Mouse (Mus musculus) hindbrain, embryonic 15.5 days (tissue): ENCODE measurements around the gene Emx2. TPM values are rescaled to one million over a fixed set of nuclear protein-coding genes. Genes with fewer than 3 reads are reported as not detected.

Source experiments
- ATAC-seq: fragments of 200-750 bp; cut with Nextera tagmentation; 2 replicates; pipeline ENCODE4 v1.8.0; 2017; ENCODE audit warnings: low read depth, moderate number of reproducible peaks, moderate TSS enrichment; ENCODE audit not compliant: low FRiP score
- H3K27ac ChIP-seq: fragments of 300-500 bp; sonication (generic); replicated peaks from 2 replicates; pipeline ENCODE4 v1.5.1; 2015; ENCODE audit warnings: mild to moderate bottlenecking, inconsistent platforms
- H3K27me3 ChIP-seq: fragments of 300-500 bp; sonication (generic); 2 replicates; pipeline ENCODE4 v1.6.1; 2015; ENCODE audit warnings: control low read depth, inconsistent platforms
- H3K36me3 ChIP-seq: fragments of 300-500 bp; sonication (generic); 2 replicates; pipeline ENCODE4 v1.6.1; 2015; ENCODE audit warnings: control low read depth, inconsistent platforms
- H3K4me1 ChIP-seq: fragments of 300-500 bp; sonication (generic); replicated peaks from 2 replicates; pipeline ENCODE4 v1.6.1; 2015; ENCODE audit warnings: control low read depth, inconsistent platforms
- H3K4me2 ChIP-seq: fragments of 300-500 bp; sonication (generic); 2 replicates; pipeline ENCODE4 v1.6.1; 2015; ENCODE audit warnings: moderate library complexity, mild to moderate bottlenecking, inconsistent platforms
- H3K4me3 ChIP-seq: fragments of 300-500 bp; sonication (generic); 2 replicates; pipeline ENCODE4 v1.5.1; 2015; ENCODE audit warnings: mild to moderate bottlenecking, inconsistent platforms
- H3K9ac ChIP-seq: fragments of 300-500 bp; sonication (generic); 2 replicates; pipeline ENCODE4 v1.6.1; 2015; ENCODE audit warnings: inconsistent platforms
- H3K9me3 ChIP-seq: fragments of 300-500 bp; sonication (generic); 2 replicates; pipeline ENCODE4 v1.6.1; 2016; ENCODE audit warnings: control low read depth, inconsistent platforms
- WGBS: fragments of 180-500 bp; shearing (Covaris S2); methylation state at CpG from one replicate; pipeline ENCODE4 v1.1.7; 2015; 5-methylcytosine and 5-hydroxymethylcytosine counted together
- polyA plus RNA-seq: library from polyadenylated mRNA; unstranded; fragments of >200 nt; fragmentation: Nextera tagmentation; extraction: Ambion mirVana; gene quantifications from 2 replicates; pipeline ENCODE4 v1.2.1, GENCODE M21; 2015

Gene Emx2
- polyA plus RNA-seq, 1 experiment from 2014 or later, result 0.57 TPM

GRCm38 (mm10) chr19:59454196-59454595, 4.0 kb upstream of the Emx2 start:
- no peak overlapping the region for H3K9ac ChIP-seq
- H3K27ac ChIP-seq, result no peak overlapping the region
- H3K27me3 ChIP-seq, result peaks cover 91% of the 10 kb centered on the region
- ATAC-seq, result peak; percentile 85
- H3K4me2 ChIP-seq, result no peak overlapping the region
- H3K36me3 ChIP-seq, result no peaks in the 10 kb centered on the region
- peaks cover 19% of the 10 kb centered on the region for H3K4me1 ChIP-seq
- no peak overlapping the region for H3K4me3 ChIP-seq
- H3K9me3 ChIP-seq, result no peaks in the 10 kb centered on the region
- WGBS, result 1% methylated on average over 18 of the region's 18 CpGs

GRCm38 (mm10) chr19:59455671-59456070, 2.5 kb upstream of the Emx2 start:
- no peak overlapping the region for H3K4me2 ChIP-seq

GRCm38 (mm10) chr19:59457011-59457945, 894 bp upstream of the Emx2 start:
- no peaks in the 10 kb centered on the region for H3K36me3 ChIP-seq
- no peak overlapping the region for H3K9ac ChIP-seq
- H3K4me3 ChIP-seq, result 0 out of 2 replicates have a peak overlapping the region, but pooled peaks have one; percentile 23
- peaks cover 81% of the 10 kb centered on the region for H3K27me3 ChIP-seq
- ATAC-seq, result no peak
- no peaks in the 10 kb centered on the region for H3K9me3 ChIP-seq
- H3K27ac ChIP-seq, result no peak overlapping the region
- WGBS, result 1% methylated on average over 23 of the region's 23 CpGs
- H3K4me2 ChIP-seq, result peak overlapping the region; percentile 48; the same call in 1 of the 2 replicates
- peaks cover 17% of the 10 kb centered on the region for H3K4me1 ChIP-seq

More at GRCm38 (mm10) chr19:59455671-59456070, 2.5 kb upstream of the Emx2 start:
- no peak for ATAC-seq
- Histone ChIP-seq H3K4me3 (no peak overlapping the region), H3K27ac (no peak overlapping the region), H3K4me1 (peaks cover 23% of the 10 kb centered on the region), H3K9ac (no peak overlapping the region), H3K36me3 (no peaks in the 10 kb centered on the region), H3K27me3 (peaks cover 86% of the 10 kb centered on the region), H3K9me3 (no peaks in the 10 kb centered on the region)
- WGBS, result 3% methylated on average over 7 of the region's 7 CpGs

GRCm38 (mm10) chr19:59458743-59459135, 567 bp downstream of the Emx2 start:
- Histone ChIP-seq H3K9me3 (no peaks in the 10 kb centered on the region), H3K4me2 (peak overlapping the region; percentile 48), H3K4me1 (peaks cover 17% of the 10 kb centered on the region), H3K4me3 (peak overlapping the region; percentile 23), H3K36me3 (no peaks in the 10 kb centered on the region), H3K9ac (no peak overlapping the region), H3K27me3 (peaks cover 81% of the 10 kb centered on the region), H3K27ac (no peak overlapping the region)
- WGBS, result under 1% methylated on average over 15 of the region's 15 CpGs
- ATAC-seq, result no peak

- Histone ChIP-seq H3K4me2 (peak overlapping the region; percentile 48), H3K9ac (no peak overlapping the region), H3K27ac (no peak overlapping the region), H3K4me1 (peaks cover 17% of the 10 kb centered on the region), H3K4me3 (peak overlapping the region; percentile 23), H3K27me3 (peaks cover 80% of the 10 kb centered on the region), H3K9me3 (no peaks in the 10 kb centered on the region), H3K36me3 (no peaks in the 10 kb centered on the region)
- peak; percentile 23; the same call in 1 of the 2 replicates for ATAC-seq
- WGBS, result under 1% methylated on average over 74 of the region's 75 CpGs
Observed at GRCm38 (mm10) chr19:59459158-59459781, 1.1 kb downstream of the Emx2 start.

GRCm38 (mm10) chr19:59459811-59460241, 1.7 kb downstream of the Emx2 start:
- H3K9ac ChIP-seq, result no peak overlapping the region
- peaks cover 80% of the 10 kb centered on the region for H3K27me3 ChIP-seq
- no peak overlapping the region; the same call in 1 of the 2 replicates for H3K4me2 ChIP-seq
- H3K27ac ChIP-seq, result no peak overlapping the region
- peaks cover 17% of the 10 kb centered on the region for H3K4me1 ChIP-seq
- under 1% methylated on average over 19 of the region's 19 CpGs for WGBS
- no peaks in the 10 kb centered on the region for H3K9me3 ChIP-seq
- no peak for ATAC-seq
- 0 out of 2 replicates have a peak overlapping the region, but pooled peaks have one; percentile 23 for H3K4me3 ChIP-seq
- no peaks in the 10 kb centered on the region for H3K36me3 ChIP-seq

- ATAC-seq, result no peak
- no peak overlapping the region for H3K9ac ChIP-seq
- H3K9me3 ChIP-seq, result no peaks in the 10 kb centered on the region
- WGBS, result under 1% methylated on average over 34 of the region's 34 CpGs
- no peak overlapping the region for H3K27ac ChIP-seq
- H3K36me3 ChIP-seq, result no peaks in the 10 kb centered on the region
- H3K4me1 ChIP-seq, result peaks cover 17% of the 10 kb centered on the region
- H3K27me3 ChIP-seq, result peaks cover 80% of the 10 kb centered on the region
- H3K4me3 ChIP-seq, result no peak overlapping the region
- no peak overlapping the region for H3K4me2 ChIP-seq
Observed at GRCm38 (mm10) chr19:59460328-59461115, 2.4 kb downstream of the Emx2 start.

- Histone ChIP-seq H3K36me3 (no peaks in the 10 kb centered on the region), H3K27ac (no peak overlapping the region), H3K9ac (no peak overlapping the region), H3K9me3 (no peaks in the 10 kb centered on the region), H3K27me3 (peaks cover 80% of the 10 kb centered on the region), H3K4me1 (peaks cover 17% of the 10 kb centered on the region), H3K4me3 (no peak overlapping the region), H3K4me2 (no peak overlapping the region)
- WGBS, result 1% methylated on average over 36 of the region's 36 CpGs
- no peak for ATAC-seq
Observed at GRCm38 (mm10) chr19:59461481-59462421, 3.6 kb downstream of the Emx2 start.

GRCm38 (mm10) chr19:59462459-59463292, 4.5 kb downstream of the Emx2 start:
- Histone ChIP-seq H3K4me1 (peaks cover 23% of the 10 kb centered on the region), H3K9me3 (no peaks in the 10 kb centered on the region), H3K27ac (no peak overlapping the region), H3K27me3 (peaks cover 79% of the 10 kb centered on the region), H3K9ac (no peak overlapping the region), H3K4me2 (no peak overlapping the region), H3K36me3 (no peaks in the 10 kb centered on the region), H3K4me3 (no peak overlapping the region)
- ATAC-seq, result no peak
- 6% methylated on average over 19 of the region's 19 CpGs for WGBS

- Histone ChIP-seq H3K4me3 (no peak overlapping the region), H3K27me3 (peaks cover 80% of the 10 kb centered on the region), H3K4me2 (no peak overlapping the region), H3K9me3 (no peaks in the 10 kb centered on the region), H3K36me3 (no peaks in the 10 kb centered on the region), H3K4me1 (peaks cover 20% of the 10 kb centered on the region), H3K9ac (no peak overlapping the region), H3K27ac (no peak overlapping the region)
- 3% methylated on average over 19 of the region's 19 CpGs for WGBS
- ATAC-seq, result no peak
Observed at GRCm38 (mm10) chr19:59463842-59464443, 5.8 kb downstream of the Emx2 start.
